Mouse (Mus musculus) urinary bladder, postnatal 4 days (tissue): ENCODE results near the gene Sgcd.
A peak's percentile ranks its signal among the peaks of the same experiment; 100 is the strongest.
"Not testable (repeated sequence)": the region's sequence is repeated elsewhere in the genome, so short reads cannot be mapped to it uniquely, and the experiment has no call there.

Experiments
- DNase-seq, 2 experiments: peaks; one replicate each; pipeline ENCODE4 v3.0.0; 2021 to 2022; ENCODE audit warnings: low spot score in 2 of 2

Gene Sgcd

DNA sequence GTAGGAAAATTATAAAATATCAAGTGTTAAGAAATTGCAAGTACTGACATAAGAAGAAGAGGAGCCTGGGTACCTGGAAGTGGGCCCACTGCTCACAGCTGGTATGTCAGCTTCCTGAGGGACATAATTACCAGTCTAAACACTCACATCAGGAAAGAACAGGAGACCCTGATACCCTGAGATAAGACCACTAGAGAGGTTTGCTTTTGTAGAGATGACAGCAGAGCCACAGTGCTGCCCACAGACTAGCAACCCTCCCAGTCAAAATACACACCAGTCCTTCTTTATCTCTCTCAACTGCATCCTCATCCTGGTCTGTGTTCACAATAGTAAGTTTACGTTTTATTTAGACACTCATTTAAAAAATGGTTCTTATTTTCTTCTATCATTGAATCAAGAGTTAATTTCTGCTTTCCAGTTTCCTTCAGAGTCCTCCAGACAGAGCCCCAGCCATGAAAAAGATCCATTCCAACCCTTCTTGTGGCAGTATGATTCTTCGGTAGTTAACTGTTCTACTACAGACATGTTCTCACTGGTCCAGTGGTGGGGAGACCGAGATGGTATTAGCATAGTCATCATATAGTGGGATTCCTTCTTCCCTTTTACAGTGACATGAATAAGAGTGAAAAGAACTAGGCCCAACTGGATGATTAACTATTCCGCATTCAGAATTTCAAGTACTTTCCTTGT is 211.4 kb downstream of the Sgcd start:
- no peak for DNase-seq

GRCm38 (mm10) chr11:47776019-47776418 is 212.8 kb downstream of the Sgcd start:
- no peak for DNase-seq

GRCm38 (mm10) chr11:47765859-47766258 is 222.9 kb downstream of the Sgcd start:
- DNase-seq = no peak

DNA sequence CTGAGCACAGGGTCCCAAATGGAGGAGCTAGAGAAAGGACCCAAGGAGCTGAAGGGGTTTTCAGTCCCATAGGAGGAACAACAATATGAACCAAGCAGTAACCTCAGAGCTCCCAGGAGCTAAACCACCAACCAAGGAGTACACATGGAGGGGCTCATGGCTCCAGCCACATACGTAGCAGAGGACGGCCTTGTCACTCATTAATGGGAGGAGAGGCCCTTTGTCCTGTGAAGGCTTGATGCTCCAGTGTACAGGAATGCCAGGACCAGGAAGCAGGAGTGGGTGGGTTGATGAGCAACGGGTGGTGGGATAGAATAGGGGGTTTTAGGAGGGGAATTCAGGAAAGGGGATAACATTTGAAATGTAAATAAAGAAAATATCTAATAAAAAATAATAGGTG is 225.2 kb downstream of the Sgcd start:
- not testable (repeated sequence) for DNase-seq

- no peak for DNase-seq
Measured at GRCm38 (mm10) chr11:47759015-47759414, 229.8 kb downstream of the Sgcd start.

DNA sequence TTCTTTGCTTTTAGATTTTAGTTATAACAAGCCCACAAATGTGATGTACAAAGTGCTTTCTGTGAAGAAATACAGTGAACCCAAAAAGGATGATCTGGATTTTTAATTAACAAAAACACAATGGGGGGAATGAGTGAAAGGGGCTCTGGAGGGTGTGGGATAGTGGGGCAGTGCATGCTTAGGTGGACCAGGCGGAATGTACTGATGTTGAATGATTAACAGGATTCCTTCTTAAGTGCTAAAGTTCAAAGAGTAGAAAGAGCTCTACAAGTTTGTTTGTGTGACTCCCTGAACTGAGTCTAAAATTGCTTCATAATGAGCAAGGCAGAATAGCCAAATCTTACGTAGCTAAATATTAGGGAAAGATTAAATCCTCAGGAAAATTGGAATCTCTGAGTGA is 246.0 kb downstream of the Sgcd start:
- DNase-seq = no peak

GRCm38 (mm10) chr11:47704930-47705787 is 283.6 kb downstream of the Sgcd start:
- peak in 1 of 2 experiments; percentile 24 for DNase-seq

- DNase-seq = no peak
Measured at GRCm38 (mm10) chr11:47695611-47696010, 293.2 kb downstream of the Sgcd start.

DNA sequence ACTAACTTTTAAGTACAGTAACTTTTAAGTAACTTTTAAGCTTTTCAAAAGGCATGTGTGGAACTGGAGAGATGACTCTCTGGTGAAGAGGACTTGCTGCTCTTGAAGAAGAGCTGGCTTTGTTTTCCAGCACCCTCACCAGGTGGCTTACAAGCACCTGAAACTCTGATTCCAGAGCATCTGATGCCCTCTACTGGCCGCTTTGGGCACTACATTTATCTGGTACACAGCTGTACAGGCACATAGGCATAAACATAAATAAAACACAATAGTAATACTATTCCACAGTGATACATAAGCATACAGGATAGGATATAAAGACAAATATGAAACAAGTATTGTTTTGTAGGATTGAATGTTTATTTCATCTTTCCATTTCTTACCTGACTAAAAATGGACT is 330.6 kb downstream of the Sgcd start:
- DNase-seq = no peak

DNA sequence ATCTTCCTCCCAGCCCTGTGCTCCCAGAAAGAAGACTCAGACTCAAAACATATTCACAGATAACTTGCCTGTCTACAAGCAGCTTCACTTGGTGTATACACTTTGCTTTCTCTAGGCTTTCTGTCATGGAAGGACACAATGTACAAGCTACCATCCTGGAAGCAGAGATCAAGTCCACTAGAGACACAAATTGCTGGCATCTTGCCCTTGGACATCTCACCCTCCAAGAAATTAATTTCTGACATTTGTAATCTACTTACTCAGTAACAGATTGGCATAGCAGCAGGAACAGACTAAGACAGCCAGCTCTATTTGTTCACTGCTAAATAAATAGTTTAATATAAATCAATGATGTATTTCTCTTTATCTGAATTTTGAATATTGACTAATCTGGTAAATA is 342.9 kb downstream of the Sgcd start:
- no peak for DNase-seq

GRCm38 (mm10) chr11:47641567-47642259 is 347.1 kb downstream of the Sgcd start:
- no peak for DNase-seq

GRCm38 (mm10) chr11:47640556-47640955 is 348.2 kb downstream of the Sgcd start:
- DNase-seq = no peak

DNA sequence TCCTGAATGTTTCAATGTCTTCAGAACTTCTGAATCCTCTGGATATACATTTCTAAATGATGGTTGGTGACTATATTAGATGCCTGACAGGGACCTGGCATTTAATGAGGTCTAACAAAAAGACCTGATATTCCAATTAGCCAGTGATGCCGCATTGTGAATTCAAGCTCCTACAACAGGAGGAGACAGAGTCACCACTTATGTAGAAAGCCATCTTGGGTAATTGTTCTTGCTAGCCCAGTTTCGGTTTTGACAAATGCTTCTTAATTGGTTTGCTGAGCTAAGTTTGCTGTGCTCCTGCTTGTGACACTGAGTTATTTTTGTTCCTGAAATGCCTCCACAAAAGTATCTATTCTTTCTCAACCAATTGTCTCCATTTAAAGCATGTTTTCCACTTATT is 358.6 kb downstream of the Sgcd start:
- no peak for DNase-seq

GRCm38 (mm10) chr11:47609892-47610291 is 378.9 kb downstream of the Sgcd start:
- DNase-seq = no peak

DNA sequence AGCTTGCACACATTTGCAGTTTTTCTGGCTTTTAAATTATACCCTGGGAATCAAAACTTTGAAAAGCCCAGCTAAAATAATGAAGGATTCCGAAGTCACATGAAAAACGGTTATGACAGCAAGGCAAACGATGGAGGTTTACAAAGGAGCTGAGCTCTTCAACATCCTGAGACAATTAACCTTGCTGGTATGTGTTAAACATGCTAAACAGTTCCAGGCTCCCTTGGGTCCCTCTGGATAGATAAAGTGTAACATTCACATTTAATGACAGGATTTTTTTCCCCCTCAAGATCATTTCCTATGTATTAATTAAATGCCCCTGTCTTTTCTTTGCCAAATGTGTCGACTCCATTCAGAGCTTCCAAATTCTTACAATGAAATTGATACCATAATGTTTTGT is 414.1 kb downstream of the Sgcd start:
- no peak for DNase-seq

GRCm38 (mm10) chr11:47568488-47568887 is 420.3 kb downstream of the Sgcd start:
- no peak for DNase-seq

GRCm38 (mm10) chr11:47566156-47566555 is 422.6 kb downstream of the Sgcd start:
- DNase-seq = no peak

- DNase-seq = no peak
Measured at GRCm38 (mm10) chr11:47524845-47525244, 463.9 kb downstream of the Sgcd start.

DNA sequence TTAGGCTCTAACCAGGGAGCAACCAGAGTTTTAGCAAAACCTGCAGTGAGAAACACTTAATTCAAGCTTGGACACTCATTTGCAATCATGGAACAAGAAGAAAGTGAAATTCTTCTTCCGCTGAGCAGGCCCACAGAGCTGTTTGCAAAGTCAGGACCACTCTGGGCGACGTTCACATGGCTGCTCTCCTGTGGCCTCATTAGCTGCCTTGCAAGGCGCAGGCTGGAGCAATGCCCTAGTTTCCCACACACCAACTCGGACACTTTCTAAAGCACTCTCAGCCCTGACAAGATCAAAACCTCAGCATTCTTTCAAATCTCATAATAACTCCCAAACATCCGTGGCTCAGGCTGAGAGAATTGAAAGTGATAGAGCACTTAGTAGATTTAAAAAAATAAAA is 480.7 kb downstream of the Sgcd start:
- DNase-seq = no peak

- DNase-seq = not testable (repeated sequence)
Measured at GRCm38 (mm10) chr11:47503236-47503635, 485.5 kb downstream of the Sgcd start.

DNA sequence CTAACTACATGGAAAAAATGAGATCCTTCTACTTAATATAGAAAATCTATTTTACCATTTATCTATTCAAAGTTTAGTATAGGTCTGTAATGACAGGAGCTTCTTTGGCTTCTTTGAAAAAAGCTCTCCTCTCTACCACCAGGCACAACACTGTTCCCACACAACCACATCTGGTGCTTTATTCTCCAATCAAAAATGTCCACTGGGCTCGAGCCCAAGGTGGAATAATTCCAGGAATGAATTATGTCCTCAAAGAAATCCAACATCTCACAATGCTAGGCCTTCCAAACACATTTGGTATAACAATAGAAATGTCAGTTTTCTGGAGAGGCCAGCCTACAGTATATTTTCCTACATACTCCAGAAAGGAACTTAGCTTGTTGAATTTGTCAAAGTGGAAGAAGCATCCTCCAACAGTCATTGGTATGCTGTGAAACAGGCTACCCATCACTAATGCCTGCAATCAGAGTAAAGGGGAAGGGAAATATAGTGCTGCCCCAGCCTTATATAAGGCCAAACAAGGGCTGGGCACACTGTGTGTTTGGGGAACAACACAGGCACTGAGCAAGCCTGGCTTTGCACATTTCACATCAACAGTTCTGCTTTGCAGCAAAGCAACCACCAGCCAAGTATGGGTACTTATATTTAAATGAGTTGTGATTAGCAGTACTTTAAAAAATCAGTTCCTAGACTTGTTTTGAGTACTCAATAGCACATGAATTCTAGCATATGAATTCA is 515.1 kb downstream of the Sgcd start:
- DNase-seq = no peak

GRCm38 (mm10) chr11:47460700-47461099 is 528.1 kb downstream of the Sgcd start:
- not testable (repeated sequence) for DNase-seq
